Mouse (Mus musculus) liver (tissue): Measurements from ENCODE around the gene Tmem80.
A peak's percentile ranks its signal among the peaks of the same experiment; 100 is the strongest.

ENCODE experiments used
- DNase-seq: peaks from one replicate; pipeline ENCODE4 v3.0.0-alpha.2; 2020; ENCODE audit warnings: mixed read lengths

Gene Tmem80

DNA sequence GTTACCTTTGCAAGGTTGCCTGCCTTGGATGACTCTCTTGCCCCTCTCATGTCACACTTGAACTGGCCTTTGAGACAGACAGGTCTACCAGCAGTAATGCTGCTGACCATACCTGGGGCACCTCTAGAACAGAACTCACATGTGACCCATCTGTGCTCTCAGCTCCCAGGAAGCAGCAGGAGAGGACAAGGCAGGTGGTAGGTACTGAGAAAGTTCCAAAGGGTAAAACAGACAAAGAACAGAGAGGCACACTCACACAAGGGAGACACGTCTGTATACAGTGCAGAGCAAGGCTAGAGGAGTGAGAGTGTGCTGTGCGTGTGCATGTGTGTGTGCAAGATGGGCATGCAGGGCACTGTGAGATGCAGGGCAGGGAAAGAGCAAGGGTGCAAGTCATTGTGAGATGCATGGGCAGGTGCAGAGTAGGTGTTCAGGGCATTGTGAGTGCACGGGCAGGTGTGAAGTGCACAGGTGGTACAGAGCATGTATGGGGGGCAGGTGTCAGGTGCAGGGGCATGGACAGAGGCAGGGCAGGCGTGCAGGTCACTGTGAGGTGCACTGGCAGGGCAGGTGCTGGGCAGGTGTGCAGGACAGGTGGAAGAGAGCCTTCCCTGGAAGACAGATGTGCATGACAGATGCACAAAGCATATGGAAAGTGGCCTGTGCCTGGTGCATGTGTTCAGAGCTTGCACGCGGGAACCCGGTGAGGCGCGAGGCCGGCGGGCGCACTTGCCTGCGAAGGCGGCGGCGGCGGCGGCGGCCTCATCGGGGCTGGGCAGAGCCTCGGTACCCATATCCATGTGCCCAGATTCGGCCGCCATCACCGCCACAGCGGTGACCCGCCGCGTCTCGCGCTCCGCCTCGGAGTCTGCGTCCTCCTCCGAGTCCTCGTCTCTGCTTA is 743 bp upstream of the Tmem80 start:
- DNase-seq, result peak; percentile 61

DNA sequence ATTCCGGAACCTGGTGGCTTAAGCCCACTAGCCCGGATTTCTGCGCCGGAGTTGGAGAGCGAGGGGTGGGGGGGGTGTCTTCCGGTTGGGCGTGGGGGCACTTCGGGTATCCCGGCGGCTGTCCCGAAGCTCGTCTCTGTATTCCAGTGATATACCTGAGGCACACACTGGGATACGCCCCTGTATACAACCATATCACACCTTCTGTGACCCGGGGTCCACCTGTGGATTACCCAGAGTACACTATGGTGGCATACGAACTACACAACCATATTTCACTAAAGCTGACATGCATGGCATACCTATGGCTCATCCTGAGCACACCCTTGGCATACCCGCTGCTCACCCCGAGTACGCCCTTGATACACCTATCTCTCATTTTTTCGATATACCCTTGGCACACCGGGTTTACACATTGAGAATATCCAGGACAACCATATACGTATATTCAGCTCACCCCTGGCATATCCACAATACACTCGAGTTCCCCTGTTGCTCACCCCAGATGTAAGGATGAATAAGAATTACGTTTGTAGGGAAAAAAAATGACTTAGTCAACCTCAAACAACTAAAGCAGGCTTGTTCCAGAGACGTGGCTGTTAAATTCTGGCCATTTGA is 943 bp downstream of the Tmem80 start:
- no peak for DNase-seq

DNA sequence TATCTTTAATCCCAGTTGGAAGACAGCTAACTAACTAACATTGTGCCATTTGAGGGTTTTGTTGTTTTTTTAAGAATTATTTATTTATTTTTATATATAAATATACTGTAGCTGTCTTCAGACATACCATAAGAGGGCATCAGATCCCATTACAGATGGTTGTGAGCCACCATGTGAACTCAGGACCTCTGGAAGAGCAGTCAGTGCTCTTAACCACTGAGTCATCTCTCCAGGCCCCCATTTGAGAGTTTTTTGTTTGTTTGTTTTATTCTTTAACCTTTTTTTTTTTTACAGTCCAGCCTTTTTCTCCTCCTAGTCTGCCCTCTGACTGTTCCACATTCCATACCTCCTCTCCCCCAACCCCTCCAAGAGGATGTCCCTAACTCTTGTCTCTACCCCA is 3.2 kb downstream of the Tmem80 start:
- no peak for DNase-seq

DNA sequence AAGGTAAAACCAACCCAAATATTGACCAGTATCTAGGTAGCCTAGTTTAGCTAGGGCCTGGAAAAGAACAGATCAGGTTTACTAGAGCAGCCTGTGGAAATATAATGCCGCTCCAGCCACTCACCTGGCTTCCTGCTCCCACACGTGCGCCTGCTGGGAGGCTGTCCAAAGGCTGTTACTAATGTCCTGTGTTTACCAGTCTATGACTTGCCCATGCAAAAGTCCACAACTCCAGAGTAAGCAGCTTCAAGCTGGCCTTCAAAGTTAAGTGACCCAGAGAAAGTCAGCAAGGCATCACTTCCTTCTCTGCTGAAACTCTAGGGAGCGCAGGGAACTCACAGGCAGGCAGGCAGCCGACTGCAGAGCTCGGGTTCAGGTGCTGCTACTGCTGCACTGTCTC is 4.5 kb downstream of the Tmem80 start:
- DNase-seq, result no peak

DNA sequence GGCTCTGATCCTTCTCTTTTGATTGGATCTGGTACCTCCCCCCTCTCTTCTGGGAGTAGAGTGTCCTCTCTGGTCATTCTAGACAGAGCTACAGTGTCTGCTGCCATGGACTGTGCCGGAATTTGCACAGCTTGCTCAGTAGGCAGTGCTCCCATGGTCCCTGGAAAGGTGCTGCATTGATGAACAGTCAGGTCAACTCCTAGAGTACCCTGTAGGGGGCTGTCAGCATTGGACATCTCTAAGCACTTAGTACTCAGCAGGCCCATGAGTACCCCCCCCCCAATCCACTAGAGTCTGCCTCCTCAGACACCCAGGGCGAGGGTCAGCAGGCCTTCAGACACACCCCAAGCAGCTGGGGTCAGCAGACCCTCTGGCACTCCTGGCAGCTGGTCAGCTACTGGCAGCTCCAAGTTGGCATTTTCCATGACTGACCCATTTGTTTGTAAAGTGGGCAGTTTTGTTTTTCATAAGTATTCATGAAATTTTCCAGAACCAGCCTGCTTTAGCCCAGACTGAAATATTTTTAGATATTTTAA is 7.6 kb downstream of the Tmem80 start:
- no peak for DNase-seq

DNA sequence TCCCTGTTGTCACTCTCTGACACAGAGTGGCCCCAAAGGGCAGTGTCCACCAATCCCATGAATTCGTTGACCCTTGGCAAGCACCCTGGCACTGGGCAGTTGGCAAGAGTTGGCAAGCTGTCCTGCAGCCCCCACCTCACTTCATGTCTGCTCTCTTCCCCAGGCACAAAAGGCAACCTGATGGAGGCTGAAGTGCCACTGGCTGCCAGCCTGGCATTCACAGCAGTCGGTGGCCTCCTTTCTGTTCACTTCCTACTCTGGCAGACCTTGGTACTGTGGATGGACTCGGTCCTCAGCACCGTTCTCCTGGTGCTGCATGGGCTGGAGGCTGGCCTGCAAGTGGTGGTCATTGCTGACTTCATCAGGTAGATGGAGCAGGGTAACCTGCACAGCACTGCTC is 8.1 kb downstream of the Tmem80 start:
- DNase-seq, result no peak

DNA sequence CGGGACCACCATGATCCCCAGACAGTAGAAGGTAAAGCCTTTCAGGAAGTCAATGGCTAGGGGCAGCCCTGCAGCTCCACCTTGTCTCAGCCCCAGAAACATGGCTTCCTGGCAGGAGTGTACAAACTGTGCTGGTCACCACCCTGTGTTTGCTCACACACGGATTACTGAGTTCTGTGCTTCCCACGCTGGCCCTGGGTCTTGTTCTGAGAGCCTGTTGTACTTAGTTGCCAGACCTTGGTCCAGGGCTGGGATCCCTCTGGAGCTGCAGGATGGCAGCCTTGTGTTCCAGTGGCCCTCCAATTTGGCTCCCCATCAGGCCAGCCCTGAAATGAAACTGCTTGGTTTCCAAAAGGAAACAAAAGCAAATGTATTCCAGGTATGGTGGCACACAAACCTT is 8.8 kb downstream of the Tmem80 start:
- no peak for DNase-seq

DNA sequence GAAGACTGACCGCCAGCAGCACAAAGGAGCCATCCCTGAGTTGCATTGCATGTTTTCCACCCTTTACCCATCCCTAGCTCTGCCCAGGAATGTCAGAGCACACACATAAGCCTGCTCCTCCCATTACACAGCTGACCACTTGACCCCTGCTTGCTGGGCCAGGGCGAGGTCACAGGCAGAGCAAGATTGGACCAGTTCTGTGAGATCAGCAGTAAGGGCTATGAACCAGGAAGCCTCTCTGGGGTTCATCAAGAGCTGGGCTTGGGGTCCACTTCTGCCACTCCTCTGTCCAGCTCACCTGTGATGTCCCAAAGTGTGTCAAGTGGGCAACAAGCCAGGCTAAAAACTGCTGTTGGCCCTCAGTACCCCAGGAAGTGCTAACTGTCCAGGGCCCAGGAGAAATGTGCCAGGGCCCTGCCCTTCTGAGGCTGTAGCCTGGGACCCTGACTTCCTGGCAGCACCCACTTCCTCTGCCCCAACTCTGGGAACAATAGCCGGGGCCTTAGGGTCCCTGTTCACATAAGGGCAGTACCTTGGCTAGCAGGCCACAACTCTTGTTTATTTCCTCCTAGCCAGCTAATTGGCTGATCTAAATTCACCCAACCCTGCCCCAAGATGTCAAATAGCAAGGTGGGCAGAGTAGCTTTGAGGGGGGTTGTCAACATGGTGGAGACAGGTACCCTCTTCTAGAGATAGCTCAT is 10.3 kb downstream of the Tmem80 start:
- DNase-seq, result no peak

DNA sequence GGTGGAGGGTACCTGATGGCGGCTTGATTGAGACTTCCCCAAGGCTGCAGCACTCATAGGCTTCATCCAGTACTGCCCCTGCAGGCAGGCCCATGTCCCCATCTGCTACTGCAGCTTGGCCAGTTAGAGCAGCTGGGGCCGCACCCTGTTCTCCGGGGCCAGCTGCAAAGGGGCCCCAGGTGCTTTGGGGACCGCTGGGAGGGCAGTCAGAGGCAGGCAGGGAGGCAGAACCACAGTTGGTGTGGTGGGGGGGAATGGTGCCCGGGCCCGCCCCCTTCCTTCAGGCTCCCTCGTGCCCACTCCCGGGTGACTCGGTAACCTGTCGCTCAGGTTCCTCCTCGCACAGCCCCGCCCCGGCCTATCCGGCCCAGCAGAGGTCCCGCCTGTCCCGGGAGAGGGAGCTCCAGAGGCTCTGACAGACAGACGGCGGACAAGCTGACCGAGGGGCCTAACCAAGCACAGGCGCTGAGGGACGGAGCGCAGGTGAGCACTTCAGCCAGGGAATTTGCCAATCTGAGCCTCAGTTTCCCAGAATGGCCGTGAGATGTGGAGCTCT is 11.1 kb downstream of the Tmem80 start, which contains the start of gene Eps8l2:
Eps8l2 (plus strand) TSS at position 305 of the 556 bp plus-strand sequence.
- peak; percentile 70 for DNase-seq

DNA sequence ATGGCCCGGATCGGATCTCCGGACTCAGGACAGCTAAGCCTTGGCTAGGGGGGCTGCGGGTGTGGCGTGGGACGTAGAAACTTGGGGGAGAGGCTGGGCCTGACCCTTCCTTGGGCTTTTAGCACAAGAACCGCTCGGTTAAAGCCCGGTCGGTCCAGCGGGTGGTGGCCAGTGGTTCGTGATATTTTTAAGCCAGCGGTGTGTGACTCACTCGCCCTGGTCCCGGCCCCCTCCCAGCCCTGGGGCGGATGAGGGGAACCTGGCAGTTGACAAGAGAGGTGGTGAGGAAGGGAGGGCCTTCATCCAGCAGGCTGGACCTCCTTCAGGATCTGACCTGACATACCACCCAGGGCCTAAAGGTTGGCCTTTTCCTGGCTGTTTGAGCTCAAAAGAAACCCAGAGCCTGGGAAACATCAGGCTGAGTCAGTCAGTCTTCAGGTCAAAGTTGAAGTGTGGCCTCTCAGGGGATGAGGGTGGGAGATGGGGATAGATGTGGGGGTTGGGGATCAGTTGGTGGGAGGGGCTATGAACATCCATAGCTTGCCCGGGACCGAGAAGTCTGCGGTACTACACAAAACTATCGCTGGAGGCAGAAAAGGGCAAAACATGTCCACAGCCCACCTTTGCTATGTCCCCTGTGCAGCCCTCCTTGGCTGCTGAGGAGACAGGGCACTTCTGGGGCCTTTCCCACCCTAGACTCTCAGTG is 11.8 kb downstream of the Tmem80 start:
- no peak for DNase-seq

DNA sequence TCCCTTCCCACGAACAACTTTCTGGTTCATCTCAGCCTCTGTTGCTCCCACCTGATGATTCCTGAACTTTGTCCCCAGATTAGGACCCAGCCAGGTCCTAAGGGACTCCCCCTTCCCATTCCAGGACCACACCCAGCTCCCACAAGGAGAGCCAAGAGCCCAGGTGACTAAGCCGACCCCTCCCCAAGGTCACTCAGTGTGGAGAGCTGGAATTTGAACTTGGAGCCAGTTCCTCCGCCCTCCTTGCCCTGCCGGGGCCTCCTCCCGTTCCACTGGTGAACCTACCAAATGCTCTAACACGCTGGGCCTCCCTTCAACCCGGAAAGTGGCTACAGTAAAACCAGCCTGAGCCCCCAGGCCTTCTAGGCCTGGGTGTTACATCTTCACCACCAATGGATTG is 12.5 kb downstream of the Tmem80 start:
- DNase-seq, result no peak

DNA sequence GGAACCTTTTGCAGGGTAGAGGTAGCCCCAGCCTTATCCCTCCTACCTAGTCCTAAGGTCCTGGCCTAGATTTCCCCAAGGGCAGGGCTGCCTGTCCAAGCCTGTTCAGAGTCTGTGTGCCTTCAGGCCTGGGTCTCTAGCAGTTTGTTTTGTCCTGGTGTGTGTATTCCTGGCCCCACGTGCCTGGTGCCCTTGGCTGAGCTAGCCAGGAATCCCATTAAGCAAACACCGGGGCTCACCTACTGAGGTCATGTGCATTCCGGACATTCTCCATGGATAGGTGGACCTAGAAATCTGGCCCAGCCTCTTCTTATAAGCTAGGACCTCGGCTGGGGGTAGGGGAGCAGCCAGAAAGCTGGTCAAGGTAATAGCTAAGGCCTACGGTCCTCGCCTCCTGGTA is 12.9 kb downstream of the Tmem80 start:
- DNase-seq, result peak; percentile 38

DNA sequence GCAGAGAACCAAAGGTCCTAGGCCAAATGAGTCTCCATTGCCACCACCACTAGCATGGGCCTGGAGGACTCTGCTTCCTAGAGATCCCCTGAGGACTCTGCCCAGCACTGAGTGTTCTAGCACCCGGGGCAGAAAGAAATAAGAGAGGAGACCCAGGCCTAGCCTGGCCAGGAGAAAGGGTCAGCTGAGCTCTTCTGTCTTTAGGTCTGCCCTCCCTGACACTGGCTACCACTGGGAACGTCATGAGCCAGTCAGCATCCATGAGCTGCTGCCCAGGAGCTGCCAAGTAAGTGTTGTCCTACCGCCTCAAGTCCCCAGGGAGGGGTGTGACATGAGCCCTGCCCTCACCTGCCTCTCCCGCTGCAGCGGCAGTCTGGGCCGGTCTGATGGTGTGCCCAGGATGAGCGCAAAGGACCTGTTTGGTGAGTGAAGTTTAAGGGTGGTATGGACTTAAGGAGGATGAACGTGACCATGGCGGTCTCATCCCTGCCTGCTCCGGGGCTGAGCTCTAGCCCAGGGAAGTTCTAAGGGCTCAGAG is 14.2 kb downstream of the Tmem80 start:
- DNase-seq, result no peak

DNA sequence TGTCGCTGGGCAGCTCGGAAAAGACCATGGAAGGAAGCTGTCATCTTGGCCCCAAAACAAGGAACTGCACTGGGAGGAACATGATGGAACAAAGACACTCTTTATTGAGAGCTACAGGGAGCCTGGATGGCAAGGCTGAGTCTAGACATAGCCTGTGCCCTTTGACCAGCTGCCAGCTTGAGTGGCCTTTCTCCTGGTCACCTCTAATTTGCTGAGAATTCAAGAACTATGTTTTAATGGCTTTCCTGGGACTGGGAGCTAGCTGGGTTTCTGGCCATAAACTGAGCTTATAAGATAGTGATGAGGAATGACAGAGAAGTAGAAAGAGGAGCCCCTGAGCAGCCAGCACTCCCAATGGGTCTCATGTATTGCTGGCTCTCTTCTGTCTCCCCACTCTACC is 15.7 kb downstream of the Tmem80 start:
- no peak for DNase-seq

DNA sequence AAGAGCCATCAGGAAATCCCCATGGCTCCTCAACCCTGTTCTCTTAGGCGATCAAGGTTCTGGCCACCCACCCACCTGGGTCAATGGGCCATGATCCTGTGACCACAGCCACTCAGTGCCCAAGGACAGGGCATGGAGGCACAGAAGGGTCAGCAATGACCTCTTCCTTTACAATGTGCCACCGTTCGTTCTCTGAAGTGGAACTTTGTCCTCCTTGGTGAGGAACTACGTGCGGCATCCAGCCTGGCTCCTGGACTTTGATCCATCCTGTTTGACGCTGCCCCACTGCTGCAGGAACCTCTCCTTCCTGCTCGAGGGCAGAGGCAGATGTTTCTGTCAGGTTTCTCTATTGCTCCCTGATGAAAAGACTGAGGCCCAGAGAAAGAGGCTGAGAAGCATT is 16.2 kb downstream of the Tmem80 start:
- DNase-seq, result no peak

DNA sequence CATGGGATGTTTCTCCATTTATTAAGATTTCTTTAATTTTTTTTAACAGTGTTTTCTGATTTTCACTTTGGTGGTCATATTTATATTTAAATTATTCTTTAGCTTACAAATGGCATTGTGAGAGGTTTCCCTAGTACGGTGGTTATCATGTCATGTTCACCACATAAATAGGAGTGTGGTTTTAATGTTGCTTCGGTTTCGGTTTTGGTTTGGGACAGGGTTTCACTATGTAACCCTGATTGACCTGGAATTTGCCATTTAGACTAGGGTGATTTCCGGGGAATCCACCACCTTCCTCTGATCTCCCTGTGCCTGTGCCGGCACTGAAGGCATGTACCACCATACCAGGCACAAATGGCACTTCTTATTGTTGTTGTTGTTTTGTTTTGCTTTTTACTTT is 17.2 kb downstream of the Tmem80 start:
- DNase-seq, result no peak

DNA sequence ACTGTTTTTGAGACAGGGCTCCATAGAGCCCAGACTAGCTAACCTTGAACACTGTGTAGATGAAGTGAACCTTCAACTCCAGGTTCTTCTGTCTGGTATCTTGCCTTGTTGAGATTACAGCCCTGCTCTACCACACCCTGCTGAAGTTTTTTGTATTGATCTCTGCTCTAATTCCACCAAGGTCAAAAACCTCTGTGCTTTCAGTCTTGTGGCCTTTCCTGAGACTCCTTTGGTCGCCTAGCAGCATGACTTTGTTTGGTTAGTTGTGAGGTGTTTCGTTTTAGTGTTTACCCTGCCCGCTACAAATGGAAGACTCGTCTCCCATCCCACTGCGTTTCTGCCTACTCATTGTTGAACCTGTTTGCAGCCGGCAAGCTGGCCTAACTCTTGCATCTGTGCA is 23.5 kb downstream of the Tmem80 start:
- DNase-seq, result no peak

DNA sequence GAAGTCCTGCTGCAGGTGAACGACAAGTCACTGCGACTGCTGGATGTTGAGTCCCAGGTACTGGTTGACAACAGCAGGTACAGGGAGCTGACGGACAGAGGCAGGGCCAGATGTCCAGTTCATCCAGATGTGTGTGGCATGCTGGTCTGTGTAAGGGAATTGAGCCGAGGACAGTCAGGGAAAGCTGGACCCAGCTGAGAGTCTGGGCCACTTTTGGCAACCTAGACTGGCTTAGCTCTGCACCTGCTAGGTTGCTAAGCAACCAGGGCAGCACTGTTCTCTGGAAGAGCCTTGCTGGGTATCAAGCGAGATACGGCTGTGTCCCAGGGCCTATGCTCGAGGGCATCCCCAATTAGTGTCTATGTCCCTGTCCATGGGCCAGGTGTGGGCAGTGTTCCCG is 27.5 kb downstream of the Tmem80 start:
- no peak for DNase-seq

DNA sequence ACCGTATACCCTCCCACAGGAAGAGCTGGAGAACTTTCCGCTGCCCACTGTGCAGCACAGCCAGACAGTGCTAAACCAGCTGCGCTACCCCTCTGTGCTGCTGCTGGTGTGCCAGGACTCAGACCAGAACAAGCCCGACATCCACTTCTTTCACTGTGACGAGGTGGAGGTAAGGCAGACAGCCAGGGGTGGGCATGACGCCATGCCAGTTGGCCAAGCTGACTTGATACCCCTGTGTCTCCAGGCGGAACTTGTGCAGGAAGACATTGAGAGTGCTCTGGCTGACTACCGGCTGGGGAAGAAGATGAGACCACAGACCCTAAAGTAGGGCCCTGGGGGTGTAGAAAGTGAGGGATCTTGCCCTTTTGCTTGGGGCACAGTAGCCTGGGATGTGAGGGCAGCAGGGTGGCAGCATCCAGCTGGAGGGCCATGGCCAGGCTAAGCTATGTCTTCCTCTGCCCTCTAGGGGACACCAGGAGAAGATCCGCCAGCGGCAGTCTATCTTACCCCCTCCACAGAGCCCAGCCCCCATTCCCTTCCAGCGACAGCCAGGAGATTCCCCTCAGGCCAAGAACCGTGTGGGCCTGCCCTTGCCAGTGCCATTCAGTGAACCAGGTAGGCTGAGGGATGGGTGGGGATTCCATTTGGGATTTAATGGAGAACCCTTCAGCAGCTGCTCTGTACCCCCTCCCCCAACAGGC is 28.2 kb downstream of the Tmem80 start:
- DNase-seq, result no peak

DNA sequence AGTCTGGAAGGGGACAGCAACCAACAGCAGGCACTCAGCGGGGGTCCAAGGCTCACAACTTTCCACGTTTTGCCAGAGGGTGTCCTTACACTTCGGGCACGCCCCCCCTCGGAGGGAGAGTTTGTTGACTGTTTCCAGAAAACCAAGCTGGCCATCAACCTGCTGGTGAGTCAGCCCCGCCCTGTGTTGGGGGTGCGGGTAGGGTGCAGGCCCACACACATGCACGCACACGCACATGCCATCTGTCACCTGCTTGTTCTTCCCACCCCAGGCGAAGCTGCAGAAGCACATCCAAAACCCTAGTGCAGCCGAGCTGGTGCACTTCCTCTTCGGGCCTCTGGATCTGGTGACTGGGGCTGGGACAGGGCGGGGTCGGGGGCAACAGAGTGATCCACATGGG is 29.4 kb downstream of the Tmem80 start:
- no peak for DNase-seq

DNA sequence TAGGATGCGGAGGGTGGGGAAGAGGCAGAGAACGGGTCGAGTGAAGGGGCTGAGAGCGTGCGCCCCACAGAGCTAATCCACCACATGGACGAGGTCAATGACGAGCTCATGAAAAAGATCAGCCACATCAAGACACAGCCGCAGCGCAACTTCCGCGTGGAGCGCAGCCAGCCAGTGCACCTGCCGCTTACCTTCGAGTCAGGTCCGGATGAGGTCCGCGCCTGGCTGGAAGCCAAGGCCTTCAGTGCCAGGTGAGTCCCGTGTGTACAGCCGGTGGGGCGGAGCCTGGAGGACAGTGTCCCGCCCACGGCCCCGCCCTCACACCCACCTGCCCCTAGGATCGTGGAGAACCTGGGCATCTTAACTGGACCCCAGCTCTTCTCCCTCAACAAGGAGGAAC is 34.0 kb downstream of the Tmem80 start:
- peak; percentile 29 for DNase-seq
